Mouse (Mus musculus) embryonic facial prominence, embryonic 15.5 days (tissue): ENCODE measurements around the gene Sbpl. TPM values are rescaled to one million over a fixed set of nuclear protein-coding genes. Genes with fewer than 3 reads are reported as not detected.
"Not testable (repeated sequence)": the region's sequence is repeated elsewhere in the genome, so short reads cannot be mapped to it uniquely, and the experiment has no call there.

Source experiments
- ATAC-seq: fragments of 200-750 bp; cut with Nextera tagmentation; 2 replicates; pipeline ENCODE4 v1.8.0; 2017; ENCODE audit warnings: low read depth, moderate TSS enrichment; ENCODE audit not compliant: insufficient number of reproducible peaks, low FRiP score, low TSS enrichment
- H3K27ac ChIP-seq: fragments of 300-500 bp; sonication (generic); replicated peaks from 2 replicates; pipeline ENCODE4 v1.5.1; 2015; ENCODE audit warnings: mild to moderate bottlenecking, inconsistent platforms
- H3K27me3 ChIP-seq: fragments of 300-500 bp; sonication (generic); 2 replicates; pipeline ENCODE4 v1.6.1; 2015; ENCODE audit warnings: inconsistent platforms
- H3K36me3 ChIP-seq: fragments of 300-500 bp; sonication (generic); 2 replicates; pipeline ENCODE4 v1.6.1; 2015; ENCODE audit warnings: mild to moderate bottlenecking, inconsistent platforms
- H3K4me1 ChIP-seq: fragments of 300-500 bp; sonication (generic); 2 replicates; pipeline ENCODE4 v1.6.1; 2015; ENCODE audit warnings: inconsistent platforms
- H3K4me2 ChIP-seq: fragments of 300-500 bp; sonication (generic); replicated peaks from 2 replicates; pipeline ENCODE4 v1.6.1; 2015; ENCODE audit warnings: mild to moderate bottlenecking, inconsistent platforms
- H3K4me3 ChIP-seq: fragments of 300-500 bp; sonication (generic); replicated peaks from 2 replicates; pipeline ENCODE4 v1.5.1; 2015; ENCODE audit warnings: mild to moderate bottlenecking, inconsistent platforms
- H3K9ac ChIP-seq: fragments of 300-500 bp; sonication (generic); 2 replicates; pipeline ENCODE4 v1.6.1; 2015; ENCODE audit warnings: inconsistent platforms
- H3K9me3 ChIP-seq: fragments of 300-500 bp; sonication (generic); replicated peaks from 2 replicates; pipeline ENCODE4 v1.6.1; 2016; ENCODE audit warnings: inconsistent platforms
- WGBS: fragments of 180-500 bp; shearing (Covaris S2); methylation state at CpG from one replicate; pipeline ENCODE4 v1.1.7; 2015; 5-methylcytosine and 5-hydroxymethylcytosine counted together
- polyA plus RNA-seq: library from polyadenylated mRNA; unstranded; fragments of >200 nt; fragmentation: Nextera tagmentation; extraction: Ambion mirVana; gene quantifications from 2 replicates; pipeline ENCODE4 v1.2.1, GENCODE M21; 2015

Sbpl gene
- polyA plus RNA-seq, 1 experiment from 2014 or later, result not detected

- H3K4me2 ChIP-seq, H3K36me3 ChIP-seq, H3K4me3 ChIP-seq, H3K27me3 ChIP-seq, H3K9ac ChIP-seq, H3K9me3 ChIP-seq, ATAC-seq, H3K4me1 ChIP-seq, H3K27ac ChIP-seq: not testable (repeated sequence)
- WGBS, result 67% methylated on average over 4 of the region's 4 CpGs
Measured at GRCm38 (mm10) chr17:23950828-23951227, 4.2 kb downstream of the Sbpl start.

DNA sequence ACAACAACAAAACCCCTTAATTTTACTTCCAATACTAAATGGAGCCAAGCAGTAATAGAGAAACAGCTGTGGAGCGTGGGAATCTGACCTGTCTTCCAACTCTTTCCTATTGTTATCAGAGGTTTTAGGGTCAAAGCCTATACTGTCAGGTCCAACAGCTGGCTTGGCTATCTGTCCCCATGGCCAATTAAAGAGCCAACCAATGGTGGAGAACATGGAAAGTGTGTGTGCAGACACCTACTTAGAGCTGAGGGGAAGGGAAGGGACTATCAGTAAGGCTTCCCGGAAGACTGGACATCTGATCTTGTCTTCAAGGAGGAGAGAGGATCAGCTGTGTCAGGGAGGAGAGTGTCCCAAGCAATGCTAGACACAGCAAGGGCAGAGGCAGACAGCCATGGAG, 6.0 kb downstream of the Sbpl start:
- no peak overlapping the region for H3K9ac ChIP-seq
- H3K27ac ChIP-seq, result no peak overlapping the region
- no peaks in the 10 kb centered on the region for H3K4me1 ChIP-seq
- no peaks in the 10 kb centered on the region for H3K27me3 ChIP-seq
- WGBS, result 74% methylated on average over 2 of the region's 2 CpGs
- H3K9me3 ChIP-seq, result no peaks in the 10 kb centered on the region
- no peak overlapping the region for H3K4me2 ChIP-seq
- no peaks in the 10 kb centered on the region for H3K36me3 ChIP-seq
- H3K4me3 ChIP-seq, result no peak overlapping the region
- ATAC-seq, result no peak

DNA sequence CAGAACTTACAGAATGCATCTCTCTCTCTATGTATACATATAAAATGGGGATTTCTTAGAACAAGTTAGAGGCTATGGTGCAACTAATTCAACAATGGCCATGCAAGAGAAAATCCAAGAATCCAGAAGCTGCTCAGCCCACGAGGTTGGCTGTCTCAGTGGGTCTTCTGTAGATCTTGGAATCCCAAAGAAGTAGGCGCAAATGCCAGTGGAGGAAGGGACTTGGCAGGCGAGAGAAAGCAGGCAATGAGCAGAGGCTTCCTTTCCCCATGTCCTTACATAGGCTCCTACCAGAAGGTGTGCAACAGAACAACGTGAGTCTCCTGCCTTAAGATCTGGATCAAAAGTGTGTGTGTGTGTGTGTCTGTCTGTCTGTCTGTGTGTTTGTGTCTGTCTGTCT, 7.6 kb downstream of the Sbpl start:
- WGBS, result 74% methylated on average over 4 of the region's 4 CpGs
- not testable (repeated sequence) for H3K4me3 ChIP-seq, H3K27me3 ChIP-seq, H3K9me3 ChIP-seq, H3K4me1 ChIP-seq, H3K4me2 ChIP-seq, H3K27ac ChIP-seq, H3K9ac ChIP-seq, H3K36me3 ChIP-seq, ATAC-seq

- H3K9ac ChIP-seq, result no peak within 1 kb of the TSS
- H3K27me3 ChIP-seq, result no peaks in the 10 kb centered on the region
- no peak for ATAC-seq
- H3K9me3 ChIP-seq, result no peaks in the 10 kb centered on the region
- H3K4me1 ChIP-seq, result no peaks in the 10 kb centered on the region
- H3K27ac ChIP-seq, result no peak within 1 kb of the TSS
- H3K4me2 ChIP-seq, result no peak within 1 kb of the TSS
- H3K36me3 ChIP-seq, result no peaks in the 10 kb centered on the region
- H3K4me3 ChIP-seq, result no peak within 1 kb of the TSS
Measured at GRCm38 (mm10) chr17:23941372-23941771, 13.7 kb downstream of the Sbpl start, which contains the start of gene Sbp. TSS of gene Sbp (plus strand) at chr17:23941672.

GRCm38 (mm10) chr17:23931157-23931556, 23.9 kb downstream of the Sbpl start:
- H3K27ac ChIP-seq, result no peak overlapping the region
- no peak for ATAC-seq
- H3K9me3 ChIP-seq, result no peaks in the 10 kb centered on the region
- no peak overlapping the region for H3K4me2 ChIP-seq
- no peak overlapping the region for H3K9ac ChIP-seq
- no peaks in the 10 kb centered on the region for H3K36me3 ChIP-seq
- H3K27me3 ChIP-seq, result no peaks in the 10 kb centered on the region
- WGBS, result 71% methylated on average over 5 of the region's 5 CpGs
- no peak overlapping the region for H3K4me3 ChIP-seq
- H3K4me1 ChIP-seq, result no peaks in the 10 kb centered on the region

DNA sequence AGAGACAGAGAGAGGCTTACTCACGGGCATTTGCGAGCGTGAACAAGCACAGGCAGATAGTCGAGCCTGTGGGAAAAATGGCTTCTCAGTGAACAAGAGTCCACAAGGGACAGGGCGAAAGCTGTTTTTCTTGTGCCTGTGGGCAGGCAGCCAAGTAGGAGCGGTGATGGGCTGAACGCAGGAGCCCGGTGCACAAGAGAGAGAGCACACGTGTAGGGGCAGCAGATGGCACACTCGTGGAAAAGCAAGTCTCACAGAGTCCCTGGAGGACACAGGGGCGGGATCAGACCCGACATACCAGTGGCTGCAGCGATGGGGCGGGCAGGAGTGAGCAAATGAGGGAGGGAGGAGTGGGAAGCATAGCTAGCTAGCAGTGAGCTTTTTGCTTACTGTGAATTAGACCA, 30.0 kb downstream of the Sbpl start:
- peak overlapping the region; percentile 86 for H3K4me2 ChIP-seq
- peaks cover 12% of the 10 kb centered on the region for H3K4me1 ChIP-seq
- H3K9me3 ChIP-seq, result no peaks in the 10 kb centered on the region
- no peaks in the 10 kb centered on the region for H3K27me3 ChIP-seq
- H3K4me3 ChIP-seq, result peak overlapping the region; percentile 61
- peak; percentile 88 for ATAC-seq
- 0% methylated on average over 14 of the region's 14 CpGs for WGBS
- peak overlapping the region; percentile 95 for H3K27ac ChIP-seq
- H3K9ac ChIP-seq, result peak overlapping the region; percentile 40
- no peaks in the 10 kb centered on the region for H3K36me3 ChIP-seq

DNA sequence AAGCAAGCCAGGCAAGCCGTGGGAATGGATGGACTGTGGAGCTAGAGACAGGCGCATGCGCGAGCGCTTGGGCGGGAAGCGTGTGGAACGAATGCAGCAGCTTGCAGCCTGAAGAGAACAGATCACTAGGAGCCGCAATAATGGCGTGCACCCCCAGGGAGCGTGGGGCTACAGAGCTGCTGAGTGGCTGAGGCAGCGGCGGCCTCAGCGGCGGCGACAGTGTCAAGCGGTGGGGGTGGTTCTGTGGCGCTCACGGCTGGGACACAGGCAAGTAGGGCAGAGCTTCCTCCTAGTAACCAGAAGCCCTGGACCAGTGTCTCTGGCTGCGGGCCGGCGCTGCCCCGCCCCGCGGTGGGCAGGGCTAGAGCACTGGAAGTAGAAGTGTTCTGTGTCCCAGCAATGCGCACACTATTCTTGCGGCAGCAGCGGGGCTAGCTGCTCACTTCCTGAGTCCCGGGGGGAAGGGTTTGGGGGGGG, 30.5 kb downstream of the Sbpl start:
- Histone ChIP-seq H3K9me3 (no peaks in the 10 kb centered on the region), H3K4me3 (peak overlapping the region; percentile 61), H3K4me2 (peak overlapping the region; percentile 86), H3K4me1 (peaks cover 12% of the 10 kb centered on the region), H3K36me3 (no peaks in the 10 kb centered on the region), H3K27me3 (no peaks in the 10 kb centered on the region), H3K27ac (peak overlapping the region; percentile 95), H3K9ac (peak overlapping the region; percentile 41)
- ATAC-seq, result peak; percentile 97
- under 1% methylated on average over 29 of the region's 29 CpGs for WGBS

GRCm38 (mm10) chr17:23917158-23917557, 37.9 kb downstream of the Sbpl start, which contains the start of gene Dcpp3:
TSS of gene Dcpp3 (plus strand) at chr17:23917458.
- not testable (repeated sequence) for ATAC-seq

More at GRCm38 (mm10) chr17:23917158-23917557, 37.9 kb downstream of the Sbpl start, which contains the start of gene Dcpp3:
- not testable (repeated sequence) for H3K27ac ChIP-seq, H3K9ac ChIP-seq, H3K4me3 ChIP-seq, H3K9me3 ChIP-seq, H3K4me2 ChIP-seq, H3K27me3 ChIP-seq, H3K36me3 ChIP-seq, H3K4me1 ChIP-seq
- WGBS, result 76% methylated on average over 4 of the region's 4 CpGs

Other genes starting within 250 kb of the Sbpl start
- gene 1520401A03Rik, start 232.5 kb downstream of the Sbpl start, polyA plus RNA-seq, result 1.0 and 1.1 TPM in 2 replicates
- 49.6 and 55.8 TPM in 2 replicates for gene Pkmyt1, start 228.9 kb downstream of the Sbpl start, polyA plus RNA-seq
- 20.9 and 27.2 TPM in 2 replicates for gene Paqr4, start 214.4 kb downstream of the Sbpl start, polyA plus RNA-seq
- gene Kremen2, start 209.4 kb downstream of the Sbpl start, polyA plus RNA-seq, result 36.8 and 38.2 TPM in 2 replicates
- 71.9 and 72.1 TPM in 2 replicates for gene Flywch1, start 183.7 kb downstream of the Sbpl start, polyA plus RNA-seq
- 38.3 and 44.0 TPM in 2 replicates for gene Flywch2, start 169.2 kb downstream of the Sbpl start, polyA plus RNA-seq
- 489 and 525 TPM in 2 replicates for gene Srrm2, start 164.7 kb downstream of the Sbpl start, polyA plus RNA-seq
- gene Elob, start 126.1 kb downstream of the Sbpl start, polyA plus RNA-seq, result 1,038 and 1,104 TPM in 2 replicates
- gene Prss33, start 119.2 kb downstream of the Sbpl start, polyA plus RNA-seq, result 0.49 and 0.85 TPM in 2 replicates
- gene Prss32, start 111.4 kb downstream of the Sbpl start, polyA plus RNA-seq, result 0.12 TPM in 1 of 2 replicates, not detected in the other
- 1.8 and 2.0 TPM in 2 replicates for gene Prss41, start 111.1 kb downstream of the Sbpl start, polyA plus RNA-seq
- gene Prss21, start 87.2 kb downstream of the Sbpl start, polyA plus RNA-seq, result not detected in 2 replicates
- 3.1 TPM in 1 of 2 replicates, not detected in the other for gene Dcpp1, start 74.4 kb downstream of the Sbpl start, polyA plus RNA-seq
- gene Dcpp2, start 74.4 kb downstream of the Sbpl start, polyA plus RNA-seq, result not detected in 2 replicates
- gene Dcpp3, start 37.8 kb downstream of the Sbpl start, polyA plus RNA-seq, result 1.0 and 6.6 TPM in 2 replicates
- gene Sbp, start 13.6 kb downstream of the Sbpl start, polyA plus RNA-seq, result not detected in 2 replicates
- gene Prss30, start 25.3 kb upstream of the Sbpl start, polyA plus RNA-seq, result 0.18 TPM in 1 of 2 replicates, not detected in the other
- 3.2 and 3.4 TPM in 2 replicates for gene Prss22, start 42.8 kb upstream of the Sbpl start, polyA plus RNA-seq
- 4.6 and 4.9 TPM in 2 replicates for gene Prss27, start 82.9 kb upstream of the Sbpl start, polyA plus RNA-seq
- gene Kctd5, start 118.2 kb upstream of the Sbpl start, polyA plus RNA-seq, result 62.1 and 64.5 TPM in 2 replicates
- gene Pdpk1, start 195.7 kb upstream of the Sbpl start, polyA plus RNA-seq, result 39.2 and 40.1 TPM in 2 replicates
- 35.3 and 37.5 TPM in 2 replicates for gene Amdhd2, start 208.5 kb upstream of the Sbpl start, polyA plus RNA-seq
- 539 and 547 TPM in 2 replicates for gene Atp6v0c, start 214.4 kb upstream of the Sbpl start, polyA plus RNA-seq